Mouse (Mus musculus) megakaryocyte-erythroid progenitor cell, adult 5 weeks (primary cell): ENCODE data around the gene Olfr1294. TPM values are rescaled to one million over a fixed set of nuclear protein-coding genes. Genes with fewer than 3 reads are reported as not detected.

Source experiments
- polyA plus RNA-seq: library from polyadenylated mRNA; stranded (reverse); fragments of >175 nt; gene quantifications from 2 replicates; pipeline ENCODE4 v1.2.3, GENCODE M21; 2012

Gene Olfr1294
- not detected in 2 replicates for polyA plus RNA-seq

DNA sequence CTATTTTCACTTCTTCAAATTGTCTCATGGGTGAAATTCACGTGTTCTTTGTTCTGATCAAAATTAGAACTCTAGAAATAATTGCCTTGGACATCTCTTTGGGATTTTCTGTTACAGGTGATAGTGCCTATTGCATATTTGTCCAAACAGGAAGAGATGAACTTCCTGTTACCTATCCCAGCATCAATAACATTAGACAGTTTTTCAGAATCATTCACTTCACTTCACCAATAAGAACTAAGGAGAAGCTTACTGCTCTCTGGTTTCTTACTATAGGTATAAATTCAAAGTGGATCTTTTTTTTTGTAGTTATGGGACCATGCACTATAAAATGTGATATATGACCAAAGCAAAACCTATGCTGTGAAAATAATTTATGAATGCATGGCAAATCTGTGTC lies at the start of gene Olfr1294:
Gene Olfr1294 (minus strand): TSS at position 101 of the 400 bp plus-strand sequence.

GRCm38 (mm10) chr2:111569581-111569980 lies 29.5 kb upstream of the Olfr1294 start, which contains the start of gene Olfr1295:
TSS of gene Olfr1295 (minus strand) at chr2:111569681.

DNA sequence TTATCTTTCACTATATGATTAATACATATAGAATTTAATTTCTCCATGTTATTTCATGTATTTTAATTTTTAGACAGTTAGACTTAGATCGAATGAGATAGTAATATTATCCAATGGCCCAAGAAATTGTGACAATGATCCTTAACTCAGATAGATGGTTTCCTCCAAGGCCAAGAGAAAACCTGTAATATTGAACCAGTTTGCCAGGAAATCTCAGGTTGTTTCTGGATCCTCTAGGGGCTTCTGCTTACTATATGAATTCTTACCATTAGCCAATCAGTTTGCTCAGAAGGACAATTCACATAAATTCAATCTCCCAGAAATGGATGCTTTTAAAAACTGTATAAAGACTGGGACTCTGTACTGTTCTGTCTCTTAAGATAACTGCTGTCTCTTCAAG lies 15.2 kb downstream of the Olfr1294 start, which contains the start of gene Olfr1293-ps:
Gene Olfr1293-ps (plus strand): TSS at position 301 of the 400 bp plus-strand sequence.

DNA sequence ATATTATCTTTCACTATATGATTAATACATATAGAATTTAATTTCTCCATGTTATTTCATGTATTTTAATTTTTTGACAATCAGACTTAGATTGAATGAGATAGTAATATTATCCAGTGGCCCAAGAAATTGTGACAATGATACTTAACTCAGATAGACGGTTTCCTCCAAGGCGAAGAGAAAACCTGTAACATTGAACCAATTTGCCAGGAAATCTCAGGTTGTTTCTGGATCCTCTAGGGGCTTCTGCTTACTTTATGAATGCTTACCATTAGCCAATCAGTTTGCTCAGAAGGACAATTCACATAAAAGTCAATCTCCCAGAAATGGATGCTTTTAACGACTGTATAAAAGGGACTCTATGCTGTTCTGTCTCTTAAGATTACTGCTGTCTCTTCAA lies 43.2 kb downstream of the Olfr1294 start, which contains the start of gene Olfr1291-ps1:
Gene Olfr1291-ps1 (plus strand): TSS at position 301 of the 400 bp plus-strand sequence.

GRCm38 (mm10) chr2:111493729-111494128 lies 46.4 kb downstream of the Olfr1294 start, which contains the start of gene Olfr1290:
TSS of gene Olfr1290 (minus strand) at chr2:111493829.

Other genes with a start within 250 kb of the Olfr1294 start
- not detected in 2 replicates for gene Olfr1279, start 239.7 kb downstream of the Olfr1294 start, polyA plus RNA-seq
- not detected in 2 replicates for gene Olfr1280, start 226.3 kb downstream of the Olfr1294 start, polyA plus RNA-seq
- gene Olfr1281, start 213.8 kb downstream of the Olfr1294 start, polyA plus RNA-seq, result not detected in 2 replicates
- gene Olfr1282, start 204.2 kb downstream of the Olfr1294 start, polyA plus RNA-seq, result not detected in 2 replicates
- not detected in 2 replicates for gene Olfr1283, start 173.5 kb downstream of the Olfr1294 start, polyA plus RNA-seq
- not detected in 2 replicates for gene Olfr1284, start 164.8 kb downstream of the Olfr1294 start, polyA plus RNA-seq
- not detected in 2 replicates for gene Olfr1286, start 117.2 kb downstream of the Olfr1294 start, polyA plus RNA-seq
- not detected in 2 replicates for gene Olfr1287, start 91.1 kb downstream of the Olfr1294 start, polyA plus RNA-seq
- gene Olfr1288, start 66.2 kb downstream of the Olfr1294 start, polyA plus RNA-seq, result not detected in 2 replicates
- gene Olfr1289, start 59.5 kb downstream of the Olfr1294 start, polyA plus RNA-seq, result not detected in 2 replicates
- gene Olfr1290, start 46.5 kb downstream of the Olfr1294 start, polyA plus RNA-seq, result not detected in 2 replicates
- not detected in 2 replicates for gene Olfr1291-ps1, start 43.1 kb downstream of the Olfr1294 start, polyA plus RNA-seq
- gene Olfr1293-ps, start 15.1 kb downstream of the Olfr1294 start, polyA plus RNA-seq, result not detected in 2 replicates
- not detected in 2 replicates for gene Olfr1295, start 29.4 kb upstream of the Olfr1294 start, polyA plus RNA-seq
- gene Olfr1297, start 86.2 kb upstream of the Olfr1294 start, polyA plus RNA-seq, result not detected in 2 replicates
- gene Olfr1298, start 108.9 kb upstream of the Olfr1294 start, polyA plus RNA-seq, result not detected in 2 replicates
- not detected in 2 replicates for gene Olfr1299, start 121.1 kb upstream of the Olfr1294 start, polyA plus RNA-seq
- gene Olfr1301, start 210.7 kb upstream of the Olfr1294 start, polyA plus RNA-seq, result not detected in 2 replicates
- not detected in 2 replicates for gene Olfr1302, start 237.1 kb upstream of the Olfr1294 start, polyA plus RNA-seq